Mouse (Mus musculus): Measurements from ENCODE around the gene Fam129c.

Gene Fam129c

DNA sequence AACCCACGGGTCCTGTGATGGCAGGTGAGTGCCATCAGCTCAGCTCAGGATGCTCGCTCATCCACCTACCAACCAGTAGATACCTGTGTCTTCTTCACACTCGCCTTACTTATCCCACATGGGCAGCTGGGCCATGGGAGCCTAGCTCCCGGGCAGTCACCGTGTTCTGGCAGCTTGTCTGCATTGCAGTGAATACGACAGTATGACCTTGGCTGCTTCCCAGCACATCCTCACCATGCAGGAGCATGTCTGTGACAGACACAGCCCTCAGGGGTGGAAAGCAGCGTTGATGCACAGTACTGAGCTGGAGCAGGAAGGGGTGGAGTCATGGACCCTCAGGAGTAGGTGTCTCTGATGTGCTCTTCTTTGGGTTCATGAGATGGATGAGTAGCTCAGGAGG, 23.0 kb upstream of the Fam129c start:
- DNase-seq (ENCODE audit: low spot score), result no peak

DNA sequence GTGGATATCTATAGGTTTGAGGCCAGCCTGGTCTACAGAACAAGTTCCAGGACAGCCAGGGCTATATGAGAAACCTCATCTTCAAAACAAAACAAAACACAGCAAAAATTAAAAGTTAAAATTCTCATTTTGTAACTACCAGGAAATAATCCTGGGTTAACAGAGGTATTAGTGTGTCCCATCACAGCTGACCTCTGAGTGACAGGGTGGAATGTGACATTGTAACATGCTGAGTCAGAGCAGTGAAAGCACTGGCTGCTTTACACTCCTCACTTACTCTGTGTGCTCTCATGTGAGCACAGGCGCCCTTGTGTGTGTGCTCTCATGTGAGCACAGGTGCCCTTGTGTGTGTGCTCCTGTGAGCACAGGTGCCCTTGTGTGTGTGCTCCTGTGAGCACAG, 22.4 kb upstream of the Fam129c start:
- DNase-seq (ENCODE audit: low spot score), result no peak

DNA sequence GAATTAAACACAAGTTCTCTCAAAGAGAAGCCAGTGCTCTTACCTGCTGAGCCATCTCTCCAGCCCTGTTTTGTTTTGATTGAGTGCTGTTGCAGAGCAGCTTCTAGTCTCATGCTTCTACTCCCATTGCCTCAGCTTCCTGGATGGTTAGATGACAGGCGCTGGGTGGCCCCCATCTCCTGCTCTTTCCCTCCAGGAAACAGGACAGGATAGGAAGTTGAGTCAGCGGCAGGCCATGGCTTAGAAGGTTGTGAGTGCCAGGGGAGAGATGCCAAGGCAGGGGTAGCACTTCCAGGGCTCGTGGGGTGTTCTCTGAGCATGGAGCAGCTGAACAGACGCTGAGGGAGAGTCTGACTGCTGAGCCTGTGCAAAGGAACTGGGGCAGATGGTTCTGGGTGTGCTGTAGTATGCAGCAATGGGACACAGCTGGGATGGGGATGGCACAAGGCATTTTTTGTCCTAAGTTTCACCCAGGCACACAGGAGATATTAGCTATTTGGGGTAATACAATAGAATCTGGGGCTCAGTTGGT, 19.5 kb upstream of the Fam129c start:
- DNase-seq (ENCODE audit: low spot score), result no peak

DNA sequence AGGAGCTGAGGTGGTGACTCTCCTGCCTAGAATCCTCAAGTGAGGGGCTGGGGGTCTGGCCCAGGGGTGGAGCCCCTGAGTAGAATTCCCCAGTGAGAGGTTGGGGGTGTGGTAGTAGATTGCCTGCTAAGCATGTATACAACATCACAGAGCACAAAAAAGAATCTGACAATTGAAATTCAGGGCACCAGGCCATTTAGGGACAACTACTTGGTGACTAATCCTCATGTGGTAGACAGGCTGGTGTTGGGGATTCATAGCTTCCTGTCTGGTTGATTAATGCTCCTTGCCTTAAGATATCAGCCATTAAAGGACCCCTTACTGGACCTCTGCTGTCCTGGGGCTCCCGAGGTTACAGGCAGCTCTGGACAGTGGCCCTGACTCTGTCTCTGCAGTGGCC, 18.4 kb upstream of the Fam129c start:
- DNase-seq (ENCODE audit: low spot score), result no peak

DNA sequence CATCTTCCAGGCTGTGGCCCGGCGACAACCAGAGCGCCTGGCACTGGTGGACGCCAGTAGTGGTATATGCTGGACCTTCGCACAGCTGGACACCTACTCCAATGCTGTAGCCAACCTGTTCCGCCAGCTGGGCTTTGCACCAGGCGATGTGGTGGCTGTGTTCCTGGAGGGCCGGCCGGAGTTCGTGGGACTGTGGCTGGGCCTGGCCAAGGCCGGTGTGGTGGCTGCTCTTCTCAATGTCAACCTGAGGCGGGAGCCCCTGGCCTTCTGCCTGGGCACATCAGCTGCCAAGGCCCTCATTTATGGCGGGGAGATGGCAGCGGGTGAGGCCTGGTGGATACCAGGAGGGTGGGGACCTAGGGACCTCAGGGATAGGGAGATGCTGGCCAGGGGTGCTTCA, 18.0 kb upstream of the Fam129c start:
- no peak for DNase-seq (ENCODE audit: low spot score)

DNA sequence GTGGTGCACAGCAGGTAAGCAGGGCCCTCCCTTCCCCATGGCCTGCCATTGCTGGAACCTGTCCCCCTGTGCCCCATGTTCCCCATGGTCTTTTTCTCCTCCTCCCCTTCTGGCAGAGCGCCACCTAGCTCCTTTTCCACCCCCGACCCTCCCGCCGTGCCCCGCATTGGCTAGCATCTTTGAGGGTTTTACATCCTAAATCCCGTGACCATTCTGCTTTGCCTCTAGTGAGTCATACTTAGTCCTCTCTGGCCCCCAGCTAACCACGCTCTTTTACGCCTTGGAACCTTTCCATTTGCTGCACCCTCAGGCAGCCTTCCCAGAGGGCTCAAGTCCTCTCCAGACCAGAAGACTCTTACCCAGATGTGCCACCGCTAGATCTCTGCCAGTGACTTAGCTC, 17.2 kb upstream of the Fam129c start:
- no peak for DNase-seq (ENCODE audit: low spot score)

DNA sequence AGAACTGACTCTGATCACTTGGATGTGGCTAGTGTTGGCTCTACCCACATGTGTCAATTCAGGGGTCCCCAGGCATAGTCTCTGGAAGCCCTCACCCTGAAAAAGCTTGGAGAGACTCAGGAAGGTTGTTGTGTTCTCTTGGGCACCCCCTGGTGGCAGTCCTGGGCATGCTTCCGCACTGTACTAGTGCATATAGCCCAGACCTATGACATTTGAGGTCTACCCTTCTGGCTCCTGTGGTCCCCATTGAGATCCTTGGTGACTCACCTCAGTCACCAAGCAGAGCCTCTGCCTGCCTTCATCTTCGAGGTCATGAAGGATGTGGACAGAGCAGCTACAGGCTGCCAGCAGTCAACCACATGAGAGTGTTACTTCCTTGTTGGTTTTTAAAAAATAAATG, 10.6 kb upstream of the Fam129c start:
- DNase-seq (ENCODE audit: low spot score), result peak; percentile 54

DNA sequence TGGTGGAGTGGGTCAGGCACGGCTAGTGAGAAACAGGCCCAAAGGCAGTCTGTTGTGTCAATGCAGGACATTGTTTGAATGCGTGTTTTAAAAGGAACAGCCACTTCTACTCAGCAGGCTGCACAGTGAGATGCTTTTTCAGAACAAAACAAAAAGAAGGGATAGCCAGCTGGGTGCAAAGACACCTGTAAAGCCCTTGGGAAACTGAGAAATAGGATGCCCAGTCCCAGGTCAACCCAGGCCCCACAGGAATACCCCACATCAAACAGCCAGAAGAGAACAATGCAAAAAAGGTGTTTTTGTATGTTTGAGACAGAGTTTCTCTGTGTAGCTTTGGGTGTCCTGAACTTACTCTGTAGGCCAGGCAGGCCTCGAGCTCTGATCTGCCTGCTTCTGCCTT, 8.7 kb upstream of the Fam129c start:
- DNase-seq (ENCODE audit: low spot score), result no peak

DNA sequence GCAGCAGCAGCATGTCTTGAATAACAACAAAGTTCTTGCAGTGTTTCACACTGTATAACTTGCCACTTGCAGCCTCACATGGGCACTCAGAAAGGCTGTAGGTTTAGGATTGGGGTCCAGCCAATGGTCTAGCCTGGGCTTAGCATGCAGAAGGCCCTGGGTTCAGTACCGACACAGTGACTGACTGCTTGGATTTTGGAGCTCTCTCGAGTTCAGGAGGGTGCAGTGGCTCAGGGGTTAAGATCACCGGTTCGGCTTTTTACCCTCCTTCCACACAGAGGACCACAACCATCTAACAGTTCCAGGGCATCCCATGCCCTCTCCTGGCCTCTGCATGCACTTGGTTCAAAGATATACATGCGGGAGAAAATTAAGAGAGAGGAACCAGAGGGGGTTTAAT, 6.4 kb upstream of the Fam129c start:
- DNase-seq (ENCODE audit: low spot score), result no peak

DNA sequence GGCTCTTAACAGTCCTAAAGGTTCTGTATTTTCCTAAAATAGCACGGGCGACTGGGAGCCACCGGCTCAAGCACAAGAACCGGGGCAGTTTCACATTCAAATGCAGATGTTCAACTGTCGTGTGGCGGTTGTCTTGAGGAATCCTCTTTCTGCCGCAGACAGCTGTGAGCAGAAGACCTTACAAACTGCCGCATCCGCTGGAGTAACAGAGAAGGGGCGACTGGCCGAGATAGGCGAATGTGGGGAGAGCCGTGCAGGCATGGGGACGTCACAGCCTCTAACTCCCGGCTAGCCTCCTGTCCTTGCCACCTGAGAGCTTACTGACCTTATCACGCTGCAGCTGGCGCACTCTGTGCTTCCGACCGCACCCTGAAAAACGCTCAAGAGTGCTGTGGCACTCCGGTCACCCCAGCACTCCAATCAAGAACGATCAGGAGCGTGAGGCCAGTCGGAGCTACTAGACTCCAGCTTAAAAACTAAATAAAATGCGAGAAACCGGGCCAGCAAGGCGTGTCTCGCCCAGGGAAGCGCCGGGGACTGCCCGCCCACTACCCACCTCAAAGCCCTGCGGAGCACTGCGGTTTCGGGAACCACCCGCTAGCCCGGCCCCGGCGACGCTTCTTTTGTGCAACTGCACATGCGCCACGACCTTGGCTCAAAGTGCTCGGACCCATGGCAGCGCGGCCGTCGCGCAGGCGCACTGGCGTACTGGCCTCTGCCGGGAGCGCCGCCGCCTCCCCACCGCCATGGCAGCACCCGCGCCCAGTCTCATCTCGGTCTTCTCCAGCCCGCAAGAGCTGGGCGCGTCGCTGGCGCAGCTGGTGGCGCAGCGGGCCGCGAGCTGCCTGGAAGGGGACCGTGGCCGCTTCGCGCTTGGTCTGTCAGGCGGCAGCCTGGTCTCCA, 5.7 kb upstream of the Fam129c start, which contains the start of gene Pgls:
TSS of gene Pgls (plus strand) at position 706 of the 903 bp plus-strand sequence.
- peak; percentile 96 for DNase-seq (ENCODE audit: low spot score)

DNA sequence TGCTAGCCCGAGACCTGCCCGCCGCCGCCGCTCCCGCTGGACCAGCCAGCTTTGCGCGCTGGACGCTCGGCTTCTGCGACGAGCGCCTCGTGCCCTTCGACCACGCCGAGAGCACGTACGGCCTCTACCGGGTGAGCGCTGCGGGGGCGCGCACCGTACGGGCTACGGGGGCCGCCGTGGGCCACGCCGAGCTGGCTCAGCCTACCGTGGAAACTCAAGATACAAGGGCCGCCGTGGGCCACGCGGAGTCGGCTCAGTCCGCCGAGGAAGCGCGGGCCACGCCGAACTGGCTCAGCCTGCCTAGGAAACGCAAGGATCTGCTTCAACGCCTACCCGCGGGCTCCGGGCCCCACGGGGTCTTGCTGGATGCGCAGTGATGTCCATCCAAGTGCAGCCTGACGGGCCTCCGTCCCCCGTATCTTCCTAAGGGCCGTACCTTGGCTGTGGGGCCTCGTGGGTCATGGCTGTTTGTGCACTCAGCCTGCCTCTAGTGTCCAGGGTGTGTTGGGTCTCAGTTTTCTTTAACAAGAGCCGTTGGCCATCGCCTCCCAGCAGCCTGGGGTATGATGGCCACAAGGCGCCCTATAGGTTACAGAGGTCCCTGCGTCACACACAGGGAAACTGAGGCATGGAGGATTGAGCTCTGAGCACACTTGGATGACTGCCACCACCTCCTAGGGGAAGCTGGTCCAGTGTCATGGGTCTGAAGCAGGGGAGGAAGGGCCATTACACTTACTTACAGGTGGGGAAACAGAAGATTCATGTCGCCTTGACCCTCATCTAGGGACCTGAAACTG, 4.9 kb upstream of the Fam129c start:
- peak; percentile 35 for DNase-seq (ENCODE audit: low spot score)

DNA sequence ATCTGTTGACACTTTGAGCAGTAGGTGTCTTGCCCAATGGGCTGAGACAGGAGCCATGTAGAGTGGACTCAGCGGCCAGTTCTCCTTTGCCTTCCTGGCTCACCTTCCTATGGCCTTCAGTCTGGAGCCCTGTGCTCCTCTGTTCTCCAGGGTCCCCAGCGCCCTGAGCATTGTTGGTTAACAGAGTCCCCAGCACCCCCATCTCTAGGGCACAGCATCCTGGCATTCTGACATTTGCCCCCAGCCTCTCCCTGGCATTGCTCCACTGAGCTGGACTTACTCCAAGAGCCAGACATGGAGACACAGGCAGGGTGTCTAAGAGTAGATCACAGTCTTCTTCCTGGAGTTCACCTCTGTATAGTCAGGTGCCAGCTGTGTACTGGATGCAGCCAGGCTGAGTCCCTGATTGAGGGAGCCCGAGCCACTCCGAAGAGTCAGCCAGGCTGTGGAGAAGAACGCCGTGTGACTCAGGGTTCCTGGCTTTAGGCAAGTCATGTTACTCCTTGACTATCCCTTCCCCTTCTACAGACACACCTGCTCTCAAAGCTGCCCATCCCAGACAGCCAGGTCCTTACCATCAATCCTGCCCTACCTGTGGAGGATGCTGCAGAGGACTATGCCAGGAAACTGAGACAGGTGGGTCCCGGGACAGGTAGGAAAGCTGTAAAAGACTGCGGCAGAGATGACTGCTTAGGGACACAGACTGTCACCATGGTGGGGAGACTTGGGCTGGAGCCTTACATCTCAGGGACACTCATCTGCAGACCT, 3.7 kb upstream of the Fam129c start:
- DNase-seq (ENCODE audit: low spot score), result no peak

DNA sequence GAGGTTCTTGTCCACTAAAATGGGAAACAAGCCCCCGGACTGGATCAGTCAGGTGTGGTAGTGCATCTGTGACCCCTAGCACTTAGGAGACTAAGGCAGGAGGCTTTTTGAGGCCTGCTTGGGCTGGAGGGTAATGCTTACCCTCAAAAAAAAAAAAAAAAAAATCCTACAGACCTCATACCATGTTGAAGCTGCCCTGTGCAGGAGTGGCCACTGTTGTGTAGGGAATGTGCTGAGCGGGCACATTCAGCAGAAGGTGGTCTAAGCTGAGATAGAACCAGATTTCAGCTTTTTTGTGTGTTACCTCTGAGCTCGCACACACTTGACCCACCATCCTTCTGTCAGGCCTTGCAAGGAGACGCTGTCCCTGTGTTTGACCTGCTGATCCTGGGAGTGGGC, 3.1 kb upstream of the Fam129c start:
- DNase-seq (ENCODE audit: low spot score), result no peak

DNA sequence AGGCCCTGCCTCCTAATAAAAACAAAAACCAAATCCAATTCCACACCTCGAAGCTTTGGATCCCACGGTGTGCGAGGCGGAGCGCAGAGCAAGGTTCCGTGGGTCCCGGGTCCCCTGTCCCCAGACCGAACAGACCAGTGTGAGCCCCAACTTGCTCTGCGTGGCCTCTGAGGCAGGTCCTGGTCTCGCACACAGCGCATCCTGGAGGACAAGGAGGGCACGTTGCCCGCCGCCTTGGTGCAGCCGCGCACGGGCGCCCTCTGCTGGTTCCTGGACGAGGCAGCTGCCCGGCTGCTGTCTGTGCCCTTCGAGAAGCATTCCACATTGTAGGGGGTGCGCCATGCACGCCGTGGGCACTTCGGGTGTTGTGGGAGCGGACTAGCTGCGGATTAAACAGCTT, 1.6 kb upstream of the Fam129c start:
- DNase-seq (ENCODE audit: low spot score), result peak; percentile 65

DNA sequence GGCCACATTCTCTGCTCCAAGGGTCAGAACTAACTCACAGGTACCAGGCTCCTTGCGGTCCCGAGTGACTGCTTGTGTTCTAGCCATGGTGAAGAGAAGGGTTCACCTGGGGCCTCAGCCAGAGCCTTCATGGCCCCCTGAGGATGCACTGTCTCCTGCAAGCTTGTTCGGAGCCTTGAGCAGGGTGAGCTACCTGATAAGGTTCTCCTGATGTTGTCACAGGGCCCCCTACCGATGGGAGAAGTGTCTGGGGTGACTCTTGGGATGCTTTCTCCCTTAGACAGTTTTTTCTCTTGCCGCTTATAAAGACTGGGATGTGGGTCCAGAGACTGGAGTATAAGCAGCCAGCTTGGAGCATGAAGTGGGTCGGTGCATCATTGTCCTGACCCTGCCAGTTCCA, 1.1 kb upstream of the Fam129c start:
- no peak for DNase-seq (ENCODE audit: low spot score)

DNA sequence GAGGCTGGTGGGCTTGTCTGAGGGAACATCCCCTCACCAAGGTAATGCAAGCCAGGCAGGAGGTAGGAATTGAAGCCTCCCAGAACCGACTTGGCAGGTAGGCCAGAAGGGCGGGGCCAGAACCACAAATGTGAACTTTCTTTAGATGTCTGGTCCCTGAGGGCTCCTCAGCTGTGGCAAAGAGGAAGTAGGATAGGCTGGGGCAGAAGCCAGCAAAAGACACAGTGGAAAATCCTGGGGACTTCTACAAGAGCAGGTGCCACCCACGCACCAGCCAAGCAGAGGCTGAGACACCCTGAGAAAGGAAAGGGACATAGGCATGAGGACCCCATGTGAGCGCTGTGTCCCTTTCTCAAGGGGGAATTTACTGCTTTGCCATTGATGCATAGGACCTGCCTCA, 650 bp upstream of the Fam129c start:
- no peak for DNase-seq (ENCODE audit: low spot score)

DNA sequence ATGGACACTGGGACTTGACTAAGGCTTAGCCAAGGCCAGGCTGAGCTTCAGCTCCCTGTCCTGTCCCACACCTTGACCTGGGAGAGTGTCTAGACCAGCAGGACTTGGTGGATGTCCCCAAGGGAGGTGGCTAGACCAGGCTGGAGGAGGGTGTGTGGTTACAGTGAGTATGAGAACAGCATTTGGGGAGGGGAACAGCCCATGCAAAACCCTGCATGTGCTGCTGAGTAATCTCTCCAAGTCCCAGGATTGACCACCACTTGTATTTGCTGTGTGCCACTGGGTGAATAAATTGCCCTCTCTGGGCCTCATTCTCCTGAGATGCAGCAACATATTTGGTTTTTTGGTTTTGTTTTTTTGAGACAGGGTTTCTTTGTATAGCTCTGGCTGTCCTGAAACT, 927 bp downstream of the Fam129c start:
- no peak for DNase-seq (ENCODE audit: low spot score)

DNA sequence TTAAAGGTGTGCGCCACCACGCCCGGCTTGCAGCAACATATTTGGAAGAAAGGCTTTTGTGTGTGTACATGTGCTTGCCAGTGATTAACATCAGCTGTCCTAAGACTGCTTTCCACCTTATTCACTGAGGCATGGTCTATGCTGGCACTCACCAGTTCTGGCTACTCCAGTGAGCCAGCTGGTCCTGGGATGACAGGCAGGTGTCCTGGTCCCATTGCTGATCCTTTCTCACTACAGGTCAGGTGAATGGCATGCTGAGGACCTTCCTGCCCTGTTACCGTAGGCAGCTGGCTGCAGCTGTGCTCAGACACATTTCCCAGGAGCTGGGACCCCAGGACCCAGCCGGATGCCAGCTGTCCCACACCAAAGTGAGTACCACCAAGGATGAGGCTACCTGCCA, 1.4 kb downstream of the Fam129c start:
- DNase-seq (ENCODE audit: low spot score), result no peak

DNA sequence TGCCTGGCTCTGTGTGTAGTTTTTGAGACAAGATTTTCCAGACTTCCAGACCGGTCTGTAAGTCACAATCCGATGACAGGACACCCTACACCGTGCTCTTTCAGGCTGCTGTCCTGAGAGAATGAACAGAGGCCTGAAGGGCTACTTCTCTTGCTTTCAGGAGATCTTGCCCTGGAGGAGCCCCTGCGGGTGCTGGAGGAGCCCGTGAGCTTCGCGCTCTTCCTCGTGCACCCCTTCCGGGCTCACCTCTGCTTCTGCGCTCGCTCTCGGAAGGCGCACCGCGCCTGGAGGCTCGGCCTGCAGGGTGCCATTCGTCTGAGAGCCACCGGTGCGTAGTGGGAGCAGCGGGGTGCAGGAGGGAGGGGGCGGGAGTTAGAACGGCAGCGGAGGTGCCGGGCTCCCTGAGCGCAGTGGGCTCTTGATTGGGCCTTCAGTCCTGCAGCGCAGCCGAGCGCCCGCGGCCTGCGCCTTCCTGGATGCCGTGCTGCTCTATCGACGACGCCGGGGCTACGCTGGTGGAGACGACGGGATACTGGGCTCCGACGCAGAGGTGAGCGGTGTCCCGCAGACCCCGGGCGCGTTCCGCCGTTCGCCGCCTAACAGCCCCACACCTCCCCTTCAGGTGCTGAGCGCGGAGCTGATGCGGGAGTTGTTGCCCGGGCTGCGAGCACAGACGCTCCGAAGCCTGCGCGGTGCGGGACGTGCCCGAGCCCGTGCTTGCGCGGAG, 4.7 kb downstream of the Fam129c start:
- no peak for DNase-seq (ENCODE audit: low spot score)

DNA sequence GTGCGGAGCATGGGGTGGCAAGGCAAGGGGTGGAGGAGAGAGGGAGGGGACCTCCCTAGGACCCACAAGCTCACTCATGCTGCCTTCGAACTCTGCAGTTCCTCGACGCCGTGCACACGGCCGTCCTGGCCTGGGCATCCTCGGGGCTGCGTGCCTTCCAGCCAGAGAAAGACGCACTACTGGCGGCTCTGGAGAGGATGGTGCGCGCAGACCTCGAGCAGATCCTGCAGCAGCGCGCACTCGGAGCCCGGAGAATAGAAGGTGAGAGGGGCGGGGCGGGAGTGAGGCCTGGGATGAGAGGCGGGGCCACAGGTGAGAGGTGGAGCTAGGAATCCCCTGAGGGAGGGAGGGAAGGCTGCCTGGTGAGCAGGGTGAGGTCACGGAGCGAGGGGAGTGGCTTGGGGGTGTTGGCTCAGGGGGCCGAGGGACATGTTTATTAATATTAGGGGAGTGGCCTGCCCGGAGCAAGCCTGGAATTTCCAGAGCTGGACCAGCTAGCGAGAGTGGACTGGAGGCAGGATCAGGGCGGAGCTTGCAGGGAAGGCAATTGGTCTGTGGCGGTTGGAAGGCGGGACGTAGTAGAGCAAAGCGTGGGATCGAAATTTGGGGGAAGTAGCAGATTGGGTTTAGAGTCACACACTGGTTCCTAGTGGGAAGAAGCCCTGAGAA, 5.4 kb downstream of the Fam129c start:
- no peak for DNase-seq (ENCODE audit: low spot score)

DNA sequence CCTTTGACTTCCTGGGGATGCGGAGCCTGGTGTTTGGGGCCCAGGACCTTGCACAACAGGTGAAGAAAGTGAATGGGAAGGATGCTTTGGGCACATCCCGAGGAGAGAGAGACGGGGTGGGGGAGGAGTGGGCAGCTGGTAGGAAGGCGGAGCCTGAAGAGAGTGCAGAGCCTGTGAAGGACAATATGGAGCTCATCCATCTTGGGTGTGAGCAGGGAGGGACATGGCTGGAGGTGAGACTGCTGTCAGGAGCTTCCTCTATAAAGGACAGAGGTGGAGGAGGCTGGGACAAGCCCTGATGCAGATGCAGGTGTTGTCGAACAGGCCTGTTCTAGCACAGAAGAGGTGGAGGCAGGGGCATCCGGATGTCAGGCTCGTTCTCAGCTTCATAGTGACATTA, 6.6 kb downstream of the Fam129c start:
- no peak for DNase-seq (ENCODE audit: low spot score)

All from adipocyte (in vitro differentiated cells).